ENCODE assay signal across 20 mouse cellular contexts in genomic region chr4:64098247-64098646, GRCm38 (mm10). TPM values are rescaled to one million over a fixed set of nuclear protein-coding genes. Genes with fewer than 3 reads are reported as not detected.
"Had no signal": no experiment of that assay in that cellular context is flagged by ENCODE, and none has a peak within 500 bp of the region (broad histone marks: within the 10 kb centered on the region; RNA-seq: fewer than 3 reads in every experiment).

No protein-coding gene starts in this region.

- H3K9me3 ChIP-seq: liver, embryonic 13.5 days; liver, embryonic 15.5 days; megakaryocyte, embryonic 14.5 days; midbrain, embryonic 13.5 days; midbrain, embryonic 15.5 days; neural tube, embryonic 13.5 days; stomach, embryonic 15.5 days had no signal

- H3K4me3 ChIP-seq: liver, embryonic 13.5 days; liver, embryonic 15.5 days; megakaryocyte, embryonic 14.5 days; midbrain, embryonic 13.5 days; midbrain, embryonic 15.5 days; neural tube, embryonic 13.5 days; stomach, embryonic 15.5 days had no signal

- ATAC-seq: liver, postnatal 0 days; midbrain, embryonic 13.5 days; midbrain, embryonic 15.5 days had no signal

- H3K36me3 ChIP-seq: liver, embryonic 13.5 days; liver, embryonic 15.5 days; midbrain, embryonic 13.5 days; midbrain, embryonic 15.5 days; neural tube, embryonic 13.5 days; stomach, embryonic 15.5 days had no signal

- H3K4me1 ChIP-seq: liver, embryonic 13.5 days; liver, embryonic 15.5 days; megakaryocyte, embryonic 14.5 days; midbrain, embryonic 13.5 days; midbrain, embryonic 15.5 days; neural tube, embryonic 13.5 days; stomach, embryonic 15.5 days had no signal

- H3K9ac ChIP-seq: liver, embryonic 13.5 days; liver, embryonic 15.5 days; liver, postnatal 0 days; lung, embryonic 14.5 days; midbrain, embryonic 13.5 days; midbrain, embryonic 15.5 days; neural tube, embryonic 13.5 days; stomach, embryonic 15.5 days had no signal

- DNase-seq: liver, embryonic 13.5 days; liver, postnatal 0 days; lung, embryonic 14.5 days; lung, postnatal 10 days; lung, postnatal 4 days; right cerebral cortex, postnatal 25 days; right cerebral cortex, postnatal 4 days; thymus, adult 2 months; thymus, postnatal 25 days; thymus, postnatal 4 days had no signal

- H3K27ac ChIP-seq: liver, embryonic 13.5 days; liver, embryonic 15.5 days; midbrain, embryonic 13.5 days; midbrain, embryonic 15.5 days; neural tube, embryonic 13.5 days; stomach, embryonic 15.5 days; stomach, postnatal 0 days had no signal

- H3K27me3 ChIP-seq: liver, embryonic 13.5 days; liver, embryonic 15.5 days; megakaryocyte, embryonic 14.5 days; midbrain, embryonic 13.5 days; midbrain, embryonic 15.5 days; neural tube, embryonic 13.5 days; stomach, embryonic 15.5 days had no signal

- H3K4me2 ChIP-seq: liver, embryonic 13.5 days; liver, embryonic 15.5 days; lung, embryonic 14.5 days; midbrain, embryonic 11.5 days; midbrain, embryonic 13.5 days; midbrain, embryonic 15.5 days; neural tube, embryonic 13.5 days; stomach, embryonic 15.5 days had no signal

RNA-seq across cellular contexts. Expression of gene Tnc, which starts 51.4 kb away (rescaled TPM):
- total RNA-seq: monocyte, adult 5-6 weeks; neutrophil, adult 5-6 weeks had no signal
